ENCODE assay signal across 8 mouse cellular contexts in the genomic region with DNA sequence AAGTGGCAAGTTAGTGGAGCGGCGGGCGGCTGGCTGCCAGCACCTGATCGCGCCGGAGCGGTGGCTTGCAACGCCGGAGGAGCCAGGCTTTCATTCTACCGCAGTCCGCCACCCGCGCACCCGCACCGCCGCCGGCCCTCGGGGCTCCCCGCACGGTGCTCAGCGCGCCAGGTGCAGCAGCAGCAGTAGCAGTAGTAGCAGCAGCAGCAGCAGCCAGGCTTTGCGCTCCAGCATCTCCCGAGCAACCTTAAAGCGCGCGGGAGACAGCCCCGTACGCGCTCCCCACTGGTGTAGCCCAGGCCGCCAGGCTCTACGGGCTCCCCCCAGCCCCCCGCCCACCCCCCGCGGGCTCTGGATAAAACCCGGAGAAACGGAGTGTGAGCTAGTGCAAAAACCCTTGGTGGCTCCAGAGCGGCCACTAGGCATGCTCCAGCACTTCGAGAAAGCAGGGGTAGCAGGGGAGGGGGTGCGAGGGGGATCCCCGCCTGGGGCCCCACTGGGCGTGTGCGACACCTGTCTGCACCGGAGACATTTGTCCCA. TPM values are rescaled to one million over a fixed set of nuclear protein-coding genes. Genes with fewer than 3 reads are reported as not detected.
DNase-seq lines count a peak whose midpoint lies in the region; ATAC-seq and TF ChIP-seq lines count a peak whose summit lies in the region.

No protein-coding gene starts in this region.

- no peak overlapping the region for H3K27ac ChIP-seq in heart, embryonic 13.5 days (replicated peaks)
- H3K27ac ChIP-seq in midbrain, embryonic 16.5 days (ENCODE audit: low read length) = peak overlapping the region; percentile 89
- no peak overlapping the region for H3K27ac ChIP-seq in thymus, adult 2 months (ENCODE audit: control insufficient read depth, insufficient read depth, low read length)

- ATAC-seq in heart, embryonic 13.5 days (ENCODE audit: extremely low read depth, insufficient number of reproducible peaks, low FRiP score, low TSS enrichment) = no peak; the same call in 1 of the 2 replicates
- peak; percentile 95 for ATAC-seq in midbrain, embryonic 16.5 days
- no peak for ATAC-seq in CD4-positive, CD25-positive, alpha-beta regulatory T cell, adult 4 months

- intact Hi-C loops in heart, postnatal 14 days (cut with DNase I) = no loop called here

- no peak for TF ChIP-seq CTCF in thymus, adult 2 months (IDR thresholded peaks at IDR 0.05; ENCODE audit: borderline replicate concordance, control insufficient read depth, extremely low read depth, insufficient read depth, low read length, poor library complexity)

- WGBS in heart, embryonic 13.5 days = under 1% methylated on average over 44 of the region's 44 CpGs
- under 1% methylated on average over 43 of the region's 44 CpGs for WGBS in midbrain, embryonic 16.5 days
- WGBS in thymus, adult 2 months = 5% methylated on average over 44 of the region's 44 CpGs

- peak overlapping the region; percentile 44; the same call in 1 of the 2 replicates for H3K9ac ChIP-seq in heart, embryonic 13.5 days
- peak overlapping the region; percentile 89 for H3K9ac ChIP-seq in midbrain, embryonic 16.5 days (ENCODE audit: low read depth, low read length)

- no peak for TF ChIP-seq POLR2A in thymus, adult 2 months (IDR thresholded peaks at IDR 0.05; ENCODE audit: control insufficient read depth, extremely low read depth, insufficient read depth, low read length, poor library complexity)

- DNase-seq in heart, postnatal 14 days = no peak
- peak; percentile 55 for DNase-seq in cerebellum, adult 8-10 months
- peak; percentile 24 to 62 for DNase-seq in frontal cortex, adult 2 months (ENCODE audit: extremely low spot score in 1 of 2, low spot score in 1 of 2)
- DNase-seq in left cerebral cortex, adult 18-20 months (ENCODE audit: low spot score in 2 of 2) = peak; percentile 54 to 77
- DNase-seq in thymus, adult 2 months = no peak

- peaks cover 10% of the 10 kb centered on the region for H3K4me1 ChIP-seq in heart, embryonic 13.5 days
- H3K4me1 ChIP-seq in midbrain, embryonic 16.5 days (ENCODE audit: control insufficient read depth, insufficient read depth, low read length) = peaks cover 7% of the 10 kb centered on the region; the same call in 1 of the 2 replicates
- no peaks in the 10 kb centered on the region for H3K4me1 ChIP-seq in thymus, adult 2 months (replicated peaks; ENCODE audit: control insufficient read depth, insufficient read depth, low read length)

- no peaks in the 10 kb centered on the region for H3K36me3 ChIP-seq in heart, embryonic 13.5 days
- no peaks in the 10 kb centered on the region for H3K36me3 ChIP-seq in midbrain, embryonic 16.5 days (ENCODE audit: control insufficient read depth, insufficient read depth, low read length)
- no peaks in the 10 kb centered on the region for H3K36me3 ChIP-seq in thymus, adult 2 months (ENCODE audit: control insufficient read depth, insufficient read depth, low read length)

- H3K4me3 ChIP-seq in heart, embryonic 13.5 days = peak overlapping the region; percentile 51
- H3K4me3 ChIP-seq in midbrain, embryonic 16.5 days (ENCODE audit: low read depth, low read length) = peak overlapping the region; percentile 75
- H3K4me3 ChIP-seq in thymus, adult 2 months (ENCODE audit: control insufficient read depth, insufficient read depth, low read length) = no peak overlapping the region

- no peaks in the 10 kb centered on the region for H3K9me3 ChIP-seq in heart, embryonic 13.5 days
- no peaks in the 10 kb centered on the region for H3K9me3 ChIP-seq in midbrain, embryonic 16.5 days (replicated peaks; ENCODE audit: control insufficient read depth, low read length, poor library complexity, severe bottlenecking)

- H3K4me2 ChIP-seq in heart, embryonic 13.5 days = peak overlapping the region; percentile 87
- H3K4me2 ChIP-seq in midbrain, embryonic 16.5 days (ENCODE audit: low read length) = peak overlapping the region; percentile 80

- peaks cover 63% of the 10 kb centered on the region for H3K27me3 ChIP-seq in heart, embryonic 13.5 days (replicated peaks)
- no peaks in the 10 kb centered on the region for H3K27me3 ChIP-seq in midbrain, embryonic 16.5 days (ENCODE audit: control insufficient read depth, insufficient read depth, low read depth, low read length)
- no peaks in the 10 kb centered on the region for H3K27me3 ChIP-seq in thymus, adult 2 months (ENCODE audit: control insufficient read depth, insufficient read depth, low read length)

RNA-seq across cellular contexts. Expression of a gene that starts 0.5 kb away (rescaled TPM):
- polyA plus RNA-seq in heart, embryonic 13.5 days (2015; fragmentation: Nextera tagmentation; extraction: Ambion mirVana) = 0.04 and 0.19 TPM in 2 replicates
- under 1 TPM in 1 of 2 experiments, not detected in 1; 0.05 TPM for total RNA-seq in heart, postnatal 14 days (2021)
- 69.3 and 74.6 TPM in 2 replicates for polyA plus RNA-seq in frontal cortex, adult 2 months (2012; rRNA removed)
- total RNA-seq in left cerebral cortex, adult 18-20 months (2021) = 100 to 1,000 TPM; 150 to 155 TPM
- polyA plus RNA-seq in midbrain, embryonic 16.5 days (2015; fragmentation: Nextera tagmentation; extraction: Ambion mirVana) = 19.5 and 26.0 TPM in 2 replicates
- under 1 TPM in 1 of 2 experiments, not detected in 1; 0.03 TPM for polyA plus RNA-seq in CD4-positive, CD25-positive, alpha-beta regulatory T cell, adult 4 months (2017; shearing (Covaris generic))
- 0.15 and 0.24 TPM in 2 replicates for polyA plus RNA-seq in thymus, adult 2 months (2012; rRNA removed)

Comparison
In these comparisons a context has a peak if more than half of its experiments do, and no peak if none do; other contexts are left out.
1. DNase-seq: peak in cerebellum, adult 8-10 months (single experiment), frontal cortex, adult 2 months (2 of 2) and left cerebral cortex, adult 18-20 months (2 of 2); none in heart, postnatal 14 days (0 of 2) and thymus, adult 2 months (single experiment).
2. RNA of a gene that starts 0.5 kb away (polyA plus RNA-seq): 69.3 to 74.6 TPM in frontal cortex, adult 2 months and 19.5 to 26.0 TPM in midbrain, embryonic 16.5 days; 0.15 to 0.24 TPM in thymus, adult 2 months, 0.04 to 0.19 TPM in heart, embryonic 13.5 days and 0.03 TPM in CD4-positive, CD25-positive, alpha-beta regulatory T cell, adult 4 months; every median in the first group is over 10 times any median in the second.